Mouse (Mus musculus): ENCODE data around the gene Nav2. TPM values are rescaled to one million over a fixed set of nuclear protein-coding genes. Genes with fewer than 3 reads are reported as not detected.
A peak's percentile ranks its signal among the peaks of the same experiment; 100 is the strongest.

Gene Nav2
- polyA plus RNA-seq, 1 experiment from 2014 or later, result 5.8 TPM

GRCm38 (mm10) chr7:49250581-49251307 is 342.2 kb downstream of the Nav2 start:
- 82% methylated on average over 13 of the region's 13 CpGs for WGBS
- Histone ChIP-seq H3K4me1 (replicated peaks; ENCODE audit: control insufficient read depth, insufficient read depth, low read length) (peaks cover 2% of the 10 kb centered on the region; the same call in 1 of the 2 replicates), H3K27ac (ENCODE audit: low read depth, low read length) (no peak overlapping the region), H3K4me2 (replicated peaks; ENCODE audit: low read depth) (no peak overlapping the region), H3K9ac (ENCODE audit: low read depth, low read length) (no peak overlapping the region), H3K4me3 (ENCODE audit: low read depth, low read length) (no peak overlapping the region), H3K9me3 (ENCODE audit: control insufficient read depth) (no peaks in the 10 kb centered on the region), H3K27me3 (replicated peaks; ENCODE audit: control insufficient read depth, insufficient read depth, low read length) (peaks cover 9% of the 10 kb centered on the region), H3K36me3 (ENCODE audit: control insufficient read depth, insufficient read depth) (no peaks in the 10 kb centered on the region)
- no peak for TF ChIP-seq CTCF (IDR thresholded peaks at IDR 0.05; ENCODE audit: low read depth)
- ATAC-seq, result no peak

GRCm38 (mm10) chr7:49251308-49251638 is 342.8 kb downstream of the Nav2 start:
- Histone ChIP-seq H3K9me3 (ENCODE audit: control insufficient read depth) (no peaks in the 10 kb centered on the region), H3K4me3 (ENCODE audit: low read depth, low read length) (no peak overlapping the region), H3K9ac (ENCODE audit: low read depth, low read length) (no peak overlapping the region), H3K27ac (ENCODE audit: low read depth, low read length) (no peak overlapping the region), H3K4me2 (replicated peaks; ENCODE audit: low read depth) (no peak overlapping the region), H3K36me3 (ENCODE audit: control insufficient read depth, insufficient read depth) (no peaks in the 10 kb centered on the region), H3K27me3 (replicated peaks; ENCODE audit: control insufficient read depth, insufficient read depth, low read length) (peaks cover 9% of the 10 kb centered on the region), H3K4me1 (replicated peaks; ENCODE audit: control insufficient read depth, insufficient read depth, low read length) (peaks cover 2% of the 10 kb centered on the region; the same call in 1 of the 2 replicates)
- no peak for ATAC-seq
- TF ChIP-seq CTCF (IDR thresholded peaks at IDR 0.05; ENCODE audit: low read depth), result no peak
- 58% methylated on average over 10 of the region's 10 CpGs for WGBS

- no peak for TF ChIP-seq CTCF (IDR thresholded peaks at IDR 0.05; ENCODE audit: low read depth)
- Histone ChIP-seq H3K4me3 (ENCODE audit: low read depth, low read length) (no peak overlapping the region), H3K27me3 (replicated peaks; ENCODE audit: control insufficient read depth, insufficient read depth, low read length) (peaks cover under 1% of the 10 kb centered on the region; the same call in 1 of the 2 replicates), H3K4me1 (replicated peaks; ENCODE audit: control insufficient read depth, insufficient read depth, low read length) (no peaks in the 10 kb centered on the region), H3K4me2 (replicated peaks; ENCODE audit: low read depth) (no peak overlapping the region), H3K9ac (ENCODE audit: low read depth, low read length) (no peak overlapping the region), H3K27ac (ENCODE audit: low read depth, low read length) (no peak overlapping the region), H3K36me3 (ENCODE audit: control insufficient read depth, insufficient read depth) (no peaks in the 10 kb centered on the region), H3K9me3 (ENCODE audit: control insufficient read depth) (no peaks in the 10 kb centered on the region)
- 93% methylated on average over 7 of the region's 7 CpGs for WGBS
- ATAC-seq, result no peak
Measured at GRCm38 (mm10) chr7:49252444-49252843, 343.9 kb downstream of the Nav2 start.

GRCm38 (mm10) chr7:49252902-49253301 is 344.4 kb downstream of the Nav2 start:
- Histone ChIP-seq H3K27ac (ENCODE audit: low read depth, low read length) (no peak overlapping the region), H3K27me3 (replicated peaks; ENCODE audit: control insufficient read depth, insufficient read depth, low read length) (no peaks in the 10 kb centered on the region; the same call in 1 of the 2 replicates), H3K36me3 (ENCODE audit: control insufficient read depth, insufficient read depth) (no peaks in the 10 kb centered on the region), H3K9me3 (ENCODE audit: control insufficient read depth) (no peaks in the 10 kb centered on the region), H3K9ac (ENCODE audit: low read depth, low read length) (no peak overlapping the region), H3K4me1 (replicated peaks; ENCODE audit: control insufficient read depth, insufficient read depth, low read length) (no peaks in the 10 kb centered on the region), H3K4me2 (replicated peaks; ENCODE audit: low read depth) (no peak overlapping the region), H3K4me3 (ENCODE audit: low read depth, low read length) (no peak overlapping the region)
- ATAC-seq, result no peak
- no peak for TF ChIP-seq CTCF (IDR thresholded peaks at IDR 0.05; ENCODE audit: low read depth)
- 74% methylated on average over 6 of the region's 6 CpGs for WGBS

- H3K27me3 ChIP-seq (replicated peaks; ENCODE audit: control insufficient read depth, insufficient read depth, low read length), result no peaks in the 10 kb centered on the region
- TF ChIP-seq CTCF (IDR thresholded peaks at IDR 0.05; ENCODE audit: low read depth), result peak; percentile 58
- no peak overlapping the region for H3K27ac ChIP-seq (ENCODE audit: low read depth, low read length)
- H3K4me2 ChIP-seq (replicated peaks; ENCODE audit: low read depth), result no peak overlapping the region
- H3K36me3 ChIP-seq (ENCODE audit: control insufficient read depth, insufficient read depth), result no peaks in the 10 kb centered on the region
- H3K9me3 ChIP-seq (ENCODE audit: control insufficient read depth), result no peaks in the 10 kb centered on the region
- H3K9ac ChIP-seq (ENCODE audit: low read depth, low read length), result no peak overlapping the region
- 97% methylated on average over 5 of the region's 5 CpGs for WGBS
- ATAC-seq, result no peak
- H3K4me3 ChIP-seq (ENCODE audit: low read depth, low read length), result no peak overlapping the region
- H3K4me1 ChIP-seq (replicated peaks; ENCODE audit: control insufficient read depth, insufficient read depth, low read length), result no peaks in the 10 kb centered on the region
Measured at GRCm38 (mm10) chr7:49255053-49255452, 346.5 kb downstream of the Nav2 start.

- no peaks in the 10 kb centered on the region for H3K4me1 ChIP-seq (replicated peaks; ENCODE audit: control insufficient read depth, insufficient read depth, low read length)
- H3K4me2 ChIP-seq (replicated peaks; ENCODE audit: low read depth), result no peak overlapping the region
- H3K9me3 ChIP-seq (ENCODE audit: control insufficient read depth), result no peaks in the 10 kb centered on the region
- no peak for ATAC-seq
- H3K36me3 ChIP-seq (ENCODE audit: control insufficient read depth, insufficient read depth), result no peaks in the 10 kb centered on the region
- no peak overlapping the region for H3K9ac ChIP-seq (ENCODE audit: low read depth, low read length)
- WGBS, result 77% methylated on average over 13 of the region's 13 CpGs
- no peak for TF ChIP-seq CTCF (IDR thresholded peaks at IDR 0.05; ENCODE audit: low read depth)
- no peaks in the 10 kb centered on the region for H3K27me3 ChIP-seq (replicated peaks; ENCODE audit: control insufficient read depth, insufficient read depth, low read length)
- no peak overlapping the region for H3K4me3 ChIP-seq (ENCODE audit: low read depth, low read length)
- no peak overlapping the region for H3K27ac ChIP-seq (ENCODE audit: low read depth, low read length)
Measured at GRCm38 (mm10) chr7:49257234-49257906, 348.9 kb downstream of the Nav2 start.

Data from intestine, postnatal 0 days (tissue).